Mouse (Mus musculus) thymus, adult 2 months (tissue): ENCODE results near the gene Meis1.

Experiments
- CTCF ChIP-seq: fragments of 200-500 bp; IDR thresholded peaks from 2 replicates; pipeline ENCODE4 v1.5.1; 2012; ENCODE audit warnings: mild to moderate bottlenecking, control low read depth, low read length, moderate library complexity, borderline replicate concordance; ENCODE audit not compliant: control insufficient read depth, poor library complexity, insufficient read depth; ENCODE audit errors: extremely low read depth
- POLR2A ChIP-seq: fragments of 200-500 bp; IDR thresholded peaks from 2 replicates; pipeline ENCODE4 v1.6.1; 2012; ENCODE audit warnings: mild to moderate bottlenecking, low read length, control low read depth, moderate library complexity; ENCODE audit not compliant: control insufficient read depth, poor library complexity, insufficient read depth; ENCODE audit errors: extremely low read depth

- TF ChIP-seq CTCF (no peak), POLR2A (no peak)
These were observed 703 bp upstream of the Meis1 start for GRCm38 (mm10) chr11:19019204-19020171.
